Mouse (Mus musculus): ENCODE data around the gene Snu13. TPM values are rescaled to one million over a fixed set of nuclear protein-coding genes. Genes with fewer than 3 reads are reported as not detected.

The Snu13 gene
- polyA plus RNA-seq (2014; fragmentation: Nextera tagmentation; extraction: Ambion mirVana): 193 and 203 TPM in 2 replicates

DNA sequence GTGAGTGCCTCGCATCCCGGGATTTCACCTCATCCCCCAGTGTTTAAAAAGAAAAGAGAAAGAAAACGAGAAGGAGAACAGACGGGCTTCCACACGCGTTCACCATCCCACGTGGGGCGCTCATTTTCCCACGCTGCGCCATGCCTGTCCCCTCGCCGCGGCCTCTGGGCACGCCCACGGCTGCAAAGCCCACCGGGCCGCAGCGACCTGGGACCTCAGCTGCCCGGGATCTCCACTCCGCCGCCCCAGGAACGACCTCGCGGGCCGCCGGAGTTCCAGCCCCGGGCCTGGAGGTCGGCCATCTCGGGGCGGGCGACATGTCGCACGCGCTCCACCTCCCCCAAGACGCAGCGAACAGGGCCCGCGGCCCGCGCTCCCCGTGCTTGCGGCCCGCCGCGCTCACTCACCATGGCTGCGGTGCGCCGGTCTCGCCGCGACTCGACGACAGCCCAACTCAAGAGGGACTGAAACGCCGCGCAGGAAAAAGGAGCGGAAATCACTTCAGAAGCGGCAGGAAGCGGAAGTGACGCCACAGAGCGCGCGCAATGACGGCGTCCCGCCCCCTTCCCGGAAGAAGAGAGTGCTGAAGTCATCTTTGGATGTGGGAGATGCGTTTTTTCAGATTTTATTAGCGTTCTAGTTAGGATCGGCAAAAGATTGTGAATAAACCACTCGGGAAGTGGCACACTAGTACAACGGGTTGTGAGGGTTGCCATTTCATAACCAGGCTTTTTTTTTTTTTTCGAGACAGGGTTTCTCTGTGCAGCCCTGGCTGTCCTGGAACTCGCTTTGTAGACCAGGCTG is at the start of gene Snu13:
Snu13 (minus strand) TSS at position 519 of the 804 bp plus-strand sequence.
- H3K4me2 ChIP-seq: peak within 1 kb of the TSS; percentile 92
- ATAC-seq (replicated peaks; ENCODE audit: insufficient number of reproducible peaks, low FRiP score, low TSS enrichment): peak; percentile 74
- H3K27me3 ChIP-seq (ENCODE audit: control insufficient read depth, insufficient read depth, low read length): 0 out of 2 replicates have a peak, but pooled peaks cover 3% of the 10 kb centered on the region
- peaks cover 10% of the 10 kb centered on the region for H3K4me1 ChIP-seq (ENCODE audit: control insufficient read depth, insufficient read depth, low read length)
- H3K9me3 ChIP-seq (replicated peaks; ENCODE audit: control insufficient read depth, low read length): no peaks in the 10 kb centered on the region
- H3K4me3 ChIP-seq (ENCODE audit: low read depth, low read length): peak within 1 kb of the TSS; percentile 100
- H3K36me3 ChIP-seq (ENCODE audit: control insufficient read depth, insufficient read depth, low read length): peaks cover 4% of the 10 kb centered on the region; the same call in 1 of the 2 replicates
- WGBS (ENCODE audit: insufficient replicate concordance): 1% methylated on average over 74 of the region's 74 CpGs
- H3K9ac ChIP-seq (ENCODE audit: low read depth, low read length): peak within 1 kb of the TSS; percentile 97
- H3K27ac ChIP-seq (ENCODE audit: low read depth, low read length): peak within 1 kb of the TSS; percentile 89

DNA sequence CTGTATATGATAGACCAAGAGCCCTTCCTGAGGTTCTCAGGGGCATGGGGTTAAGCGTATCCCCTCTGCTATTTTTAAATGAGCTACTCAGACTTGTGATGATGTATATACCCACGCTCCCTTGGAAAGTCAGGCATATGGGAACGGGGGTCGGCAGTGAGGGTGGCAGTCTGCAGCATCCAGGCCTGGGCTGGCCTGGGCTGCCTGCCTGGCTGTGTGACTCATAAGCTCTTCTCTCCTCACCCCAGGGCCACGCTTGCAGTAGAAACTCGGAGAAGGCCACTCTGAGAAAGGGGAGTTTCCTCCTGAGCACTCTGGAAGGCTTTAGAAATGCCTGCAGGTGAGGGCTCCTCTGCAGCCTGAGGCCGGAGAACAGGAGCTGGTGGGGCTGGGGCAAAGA is 43.7 kb upstream of the Snu13 start:
- 61% methylated on average over 7 of the region's 7 CpGs for WGBS (ENCODE audit: insufficient replicate concordance)
- no peak overlapping the region for H3K9ac ChIP-seq (ENCODE audit: low read depth, low read length)
- H3K27ac ChIP-seq (ENCODE audit: low read depth, low read length): no peak overlapping the region
- no peak overlapping the region for H3K4me2 ChIP-seq
- peaks cover 14% of the 10 kb centered on the region for H3K27me3 ChIP-seq (ENCODE audit: control insufficient read depth, insufficient read depth, low read length)
- no peak for ATAC-seq (replicated peaks; ENCODE audit: insufficient number of reproducible peaks, low FRiP score, low TSS enrichment)
- no peak overlapping the region for H3K4me3 ChIP-seq (ENCODE audit: low read depth, low read length)
- no peaks in the 10 kb centered on the region for H3K4me1 ChIP-seq (ENCODE audit: control insufficient read depth, insufficient read depth, low read length)
- no peaks in the 10 kb centered on the region for H3K9me3 ChIP-seq (replicated peaks; ENCODE audit: control insufficient read depth, low read length)
- H3K36me3 ChIP-seq (ENCODE audit: control insufficient read depth, insufficient read depth, low read length): no peaks in the 10 kb centered on the region

DNA sequence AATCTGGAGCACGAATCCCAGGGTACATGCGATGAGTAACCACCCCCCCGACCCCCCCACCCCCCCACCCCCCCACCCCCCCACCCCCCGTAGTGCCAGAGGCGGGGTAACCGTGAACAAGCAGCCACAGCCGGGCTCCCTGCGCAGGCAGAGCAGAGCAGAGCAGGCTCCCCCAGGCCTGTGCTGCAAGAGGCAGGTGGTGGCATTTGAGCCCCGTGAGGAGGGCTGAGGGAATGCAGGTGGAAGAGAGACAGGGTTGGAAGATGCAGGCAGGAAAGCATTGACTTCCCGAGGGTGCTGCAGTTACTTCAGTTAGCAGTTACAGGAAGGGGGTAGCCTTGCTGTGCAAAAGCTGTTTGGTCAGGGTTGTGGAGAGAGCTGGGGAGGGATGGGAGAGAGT is 39.9 kb upstream of the Snu13 start:
- no peaks in the 10 kb centered on the region for H3K4me1 ChIP-seq (ENCODE audit: control insufficient read depth, insufficient read depth, low read length)
- H3K4me2 ChIP-seq: no peak overlapping the region
- peaks cover 14% of the 10 kb centered on the region for H3K27me3 ChIP-seq (ENCODE audit: control insufficient read depth, insufficient read depth, low read length)
- no peaks in the 10 kb centered on the region for H3K36me3 ChIP-seq (ENCODE audit: control insufficient read depth, insufficient read depth, low read length)
- no peak overlapping the region for H3K27ac ChIP-seq (ENCODE audit: low read depth, low read length)
- H3K4me3 ChIP-seq (ENCODE audit: low read depth, low read length): no peak overlapping the region
- no peak for ATAC-seq (replicated peaks; ENCODE audit: insufficient number of reproducible peaks, low FRiP score, low TSS enrichment)
- H3K9ac ChIP-seq (ENCODE audit: low read depth, low read length): no peak overlapping the region
- 19% methylated on average over 10 of the region's 10 CpGs for WGBS (ENCODE audit: insufficient replicate concordance)
- no peaks in the 10 kb centered on the region for H3K9me3 ChIP-seq (replicated peaks; ENCODE audit: control insufficient read depth, low read length)

DNA sequence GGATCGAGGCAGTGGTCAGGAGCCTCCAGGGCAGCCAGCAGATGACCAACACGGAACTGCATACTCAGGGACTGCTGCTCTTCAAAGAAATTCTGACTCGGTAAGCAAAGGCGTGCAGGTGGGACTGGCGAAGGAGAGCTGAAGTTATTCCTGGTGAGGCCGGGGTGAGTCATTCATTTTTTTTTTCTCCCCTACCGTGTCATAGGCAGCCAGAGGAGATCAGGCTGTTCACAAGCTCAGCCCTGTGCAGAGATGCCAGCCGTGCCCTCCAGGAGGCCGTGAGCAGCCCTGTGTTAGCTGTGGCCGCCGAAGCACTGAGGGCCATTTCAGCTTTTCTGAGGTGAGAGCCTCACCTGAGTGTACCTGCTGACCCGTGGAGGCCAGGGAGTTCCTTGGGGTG is 38.7 kb upstream of the Snu13 start:
- H3K27ac ChIP-seq (ENCODE audit: low read depth, low read length): no peak overlapping the region
- peaks cover 10% of the 10 kb centered on the region for H3K27me3 ChIP-seq (ENCODE audit: control insufficient read depth, insufficient read depth, low read length)
- H3K4me1 ChIP-seq (ENCODE audit: control insufficient read depth, insufficient read depth, low read length): no peaks in the 10 kb centered on the region
- no peak overlapping the region for H3K4me3 ChIP-seq (ENCODE audit: low read depth, low read length)
- no peak for ATAC-seq (replicated peaks; ENCODE audit: insufficient number of reproducible peaks, low FRiP score, low TSS enrichment)
- H3K4me2 ChIP-seq: no peak overlapping the region
- H3K36me3 ChIP-seq (ENCODE audit: control insufficient read depth, insufficient read depth, low read length): no peaks in the 10 kb centered on the region
- 71% methylated on average over 12 of the region's 12 CpGs for WGBS (ENCODE audit: insufficient replicate concordance)
- no peak overlapping the region for H3K9ac ChIP-seq (ENCODE audit: low read depth, low read length)
- no peaks in the 10 kb centered on the region for H3K9me3 ChIP-seq (replicated peaks; ENCODE audit: control insufficient read depth, low read length)

DNA sequence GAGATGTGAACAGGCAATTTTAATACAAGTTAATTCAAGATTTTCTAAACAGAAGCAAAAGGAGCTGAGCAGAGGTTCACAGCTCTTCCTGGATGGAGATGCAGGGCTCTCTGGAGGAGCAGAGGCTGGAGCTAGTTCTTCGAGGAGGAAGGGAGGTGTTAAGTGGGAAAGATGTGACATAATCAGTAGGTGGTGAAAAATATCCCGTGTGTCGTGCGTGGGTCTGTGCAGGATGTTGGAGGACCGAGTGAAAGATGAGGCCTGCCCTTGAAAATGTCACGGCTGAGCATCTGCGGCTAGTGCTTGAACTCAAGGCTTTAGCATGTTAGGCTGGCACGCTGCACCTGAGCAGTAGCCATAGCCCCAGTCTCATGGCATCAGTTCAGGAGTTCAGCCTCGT is 38.2 kb upstream of the Snu13 start:
- H3K27ac ChIP-seq (ENCODE audit: low read depth, low read length): no peak overlapping the region
- no peak for ATAC-seq (replicated peaks; ENCODE audit: insufficient number of reproducible peaks, low FRiP score, low TSS enrichment)
- H3K4me3 ChIP-seq (ENCODE audit: low read depth, low read length): no peak overlapping the region
- H3K36me3 ChIP-seq (ENCODE audit: control insufficient read depth, insufficient read depth, low read length): no peaks in the 10 kb centered on the region
- peaks cover 10% of the 10 kb centered on the region for H3K27me3 ChIP-seq (ENCODE audit: control insufficient read depth, insufficient read depth, low read length)
- H3K9me3 ChIP-seq (replicated peaks; ENCODE audit: control insufficient read depth, low read length): no peaks in the 10 kb centered on the region
- H3K4me2 ChIP-seq: no peak overlapping the region
- H3K9ac ChIP-seq (ENCODE audit: low read depth, low read length): no peak overlapping the region
- no peaks in the 10 kb centered on the region for H3K4me1 ChIP-seq (ENCODE audit: control insufficient read depth, insufficient read depth, low read length)
- WGBS (ENCODE audit: insufficient replicate concordance): 74% methylated on average over 9 of the region's 9 CpGs

DNA sequence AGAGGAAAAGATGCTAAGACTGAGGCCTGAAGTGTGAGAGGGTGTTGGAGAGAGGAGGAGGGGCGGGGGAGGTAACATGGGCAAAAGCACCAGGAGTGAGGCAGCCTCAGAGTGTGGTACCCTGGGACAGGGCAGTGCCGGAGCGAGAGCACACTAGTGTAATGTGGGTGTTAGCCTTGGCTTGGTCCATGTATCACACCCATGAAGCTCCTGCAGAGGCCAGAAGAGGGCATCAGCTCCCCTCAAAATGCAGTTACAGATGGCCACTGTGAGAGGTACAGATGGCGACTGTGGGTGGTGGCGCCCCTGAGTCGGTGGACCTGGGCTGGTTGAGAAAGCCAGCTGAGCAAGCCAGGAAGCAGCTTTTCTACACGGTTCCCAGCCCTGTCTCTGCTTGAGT is 33.8 kb upstream of the Snu13 start:
- Histone ChIP-seq H3K9ac (ENCODE audit: low read depth, low read length) (no peak overlapping the region), H3K4me2 (no peak overlapping the region), H3K4me1 (ENCODE audit: control insufficient read depth, insufficient read depth, low read length) (no peaks in the 10 kb centered on the region), H3K9me3 (replicated peaks; ENCODE audit: control insufficient read depth, low read length) (no peaks in the 10 kb centered on the region), H3K4me3 (ENCODE audit: low read depth, low read length) (no peak overlapping the region), H3K36me3 (ENCODE audit: control insufficient read depth, insufficient read depth, low read length) (no peaks in the 10 kb centered on the region), H3K27me3 (ENCODE audit: control insufficient read depth, insufficient read depth, low read length) (no peaks in the 10 kb centered on the region), H3K27ac (ENCODE audit: low read depth, low read length) (no peak overlapping the region)
- ATAC-seq (replicated peaks; ENCODE audit: insufficient number of reproducible peaks, low FRiP score, low TSS enrichment): no peak
- 29% methylated on average over 7 of the region's 7 CpGs for WGBS (ENCODE audit: insufficient replicate concordance)

DNA sequence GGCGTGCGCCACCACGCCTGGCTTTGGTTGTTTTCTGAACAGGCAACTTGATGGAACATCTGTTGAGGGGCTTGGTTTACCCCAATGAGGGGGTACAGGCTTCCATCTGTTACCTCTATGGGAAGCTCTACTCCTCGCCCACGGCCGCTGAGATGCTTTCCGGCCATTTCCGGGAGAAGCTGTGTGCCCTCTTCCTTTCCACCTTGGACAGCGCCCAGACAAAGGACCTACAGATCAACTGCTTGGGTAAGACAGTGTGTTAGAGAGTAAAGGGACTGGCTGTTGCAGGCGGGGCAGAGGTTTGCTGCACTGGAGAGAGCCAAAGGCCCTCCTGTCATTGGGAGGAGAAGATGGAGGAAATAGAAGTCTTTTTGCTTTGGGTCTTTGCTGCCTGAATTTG is 32.5 kb upstream of the Snu13 start:
- Histone ChIP-seq H3K9ac (ENCODE audit: low read depth, low read length) (no peak overlapping the region), H3K9me3 (replicated peaks; ENCODE audit: control insufficient read depth, low read length) (no peaks in the 10 kb centered on the region), H3K4me2 (no peak overlapping the region), H3K4me3 (ENCODE audit: low read depth, low read length) (no peak overlapping the region), H3K27ac (ENCODE audit: low read depth, low read length) (no peak overlapping the region), H3K36me3 (ENCODE audit: control insufficient read depth, insufficient read depth, low read length) (no peaks in the 10 kb centered on the region), H3K4me1 (ENCODE audit: control insufficient read depth, insufficient read depth, low read length) (no peaks in the 10 kb centered on the region), H3K27me3 (ENCODE audit: control insufficient read depth, insufficient read depth, low read length) (no peaks in the 10 kb centered on the region)
- 56% methylated on average over 10 of the region's 10 CpGs for WGBS (ENCODE audit: insufficient replicate concordance)
- no peak for ATAC-seq (replicated peaks; ENCODE audit: insufficient number of reproducible peaks, low FRiP score, low TSS enrichment)

DNA sequence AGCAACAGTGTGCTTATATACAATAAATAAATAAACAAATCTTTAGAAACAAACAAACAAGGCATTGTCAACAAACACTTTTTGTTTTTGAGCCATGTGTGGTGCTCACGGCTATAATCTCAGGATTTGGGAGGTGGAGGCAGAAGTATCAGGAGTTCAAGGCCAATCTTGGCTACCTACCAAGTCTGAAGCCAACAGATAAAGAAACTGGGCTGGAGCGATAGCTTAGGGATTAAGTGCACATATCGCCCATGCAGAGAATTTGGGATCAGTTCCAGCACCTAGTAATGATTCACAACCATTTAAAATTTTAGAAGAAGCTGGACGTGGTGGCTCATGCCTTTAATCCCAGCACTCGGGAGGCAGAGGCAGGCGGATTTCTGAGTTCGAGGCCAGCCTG is 26.1 kb upstream of the Snu13 start:
- Histone ChIP-seq H3K36me3 (ENCODE audit: control insufficient read depth, insufficient read depth, low read length) (no peaks in the 10 kb centered on the region), H3K4me2 (no peak overlapping the region), H3K27me3 (ENCODE audit: control insufficient read depth, insufficient read depth, low read length) (peaks cover 39% of the 10 kb centered on the region), H3K9me3 (replicated peaks; ENCODE audit: control insufficient read depth, low read length) (peaks cover 3% of the 10 kb centered on the region; the same call in 1 of the 2 replicates), H3K4me3 (ENCODE audit: low read depth, low read length) (no peak overlapping the region), H3K4me1 (ENCODE audit: control insufficient read depth, insufficient read depth, low read length) (no peaks in the 10 kb centered on the region), H3K27ac (ENCODE audit: low read depth, low read length) (no peak overlapping the region), H3K9ac (ENCODE audit: low read depth, low read length) (no peak overlapping the region)
- ATAC-seq (replicated peaks; ENCODE audit: insufficient number of reproducible peaks, low FRiP score, low TSS enrichment): no peak
- WGBS (ENCODE audit: insufficient replicate concordance): 71% methylated on average over 7 of the region's 7 CpGs
